Mouse (Mus musculus): ENCODE measurements around the gene Setmar. TPM values are rescaled to one million over a fixed set of nuclear protein-coding genes. Genes with fewer than 3 reads are reported as not detected.
"Not testable (repeated sequence)": the region's sequence is repeated elsewhere in the genome, so short reads cannot be mapped to it uniquely, and the experiment has no call there.

Setmar gene
- polyA plus RNA-seq (2012; rRNA removed): 4.9 and 6.1 TPM in 2 replicates
- polyA plus RNA-seq (2014; fragmentation: Nextera tagmentation; extraction: Ambion mirVana): 6.8 and 7.2 TPM in 2 replicates

DNA sequence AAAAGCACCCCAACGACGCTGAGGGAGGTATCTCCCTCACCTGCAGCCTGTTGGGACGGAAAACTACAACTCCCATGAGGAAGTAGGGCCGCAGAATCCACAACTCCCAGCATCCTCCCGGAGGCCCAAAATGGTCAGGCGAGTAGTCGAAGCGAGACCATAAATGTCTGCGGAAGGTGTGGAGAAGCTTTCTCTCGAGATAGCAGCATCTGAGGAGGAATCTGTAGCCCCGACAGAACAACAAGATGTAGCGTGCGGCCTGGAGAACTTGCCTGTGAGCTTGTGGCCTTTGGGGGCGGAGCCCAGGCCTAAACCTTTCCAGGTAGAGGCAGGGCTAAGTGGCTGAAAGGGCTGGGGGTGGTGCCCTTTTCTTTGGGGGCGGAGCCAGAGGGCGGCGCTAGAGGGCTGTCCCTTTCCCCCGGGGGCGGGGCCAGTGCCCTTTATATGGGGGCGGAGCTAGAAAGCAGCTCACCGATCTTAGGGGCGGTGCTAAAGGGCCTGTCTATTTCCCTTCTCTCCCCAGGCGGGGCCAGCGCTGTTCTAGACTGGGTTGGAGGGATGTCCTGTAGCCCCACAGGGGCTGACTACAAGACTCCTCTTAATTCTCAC is at the start of gene Setmar:
Gene Setmar (plus strand): TSS at position 128 of the 609 bp plus-strand sequence.
- Histone ChIP-seq H3K4me2 (replicated peaks; ENCODE audit: low read depth, low read length, severe bottlenecking) (peak within 1 kb of the TSS; percentile 58), H3K9me3 (ENCODE audit: control insufficient read depth, low read length) (no peaks in the 10 kb centered on the region), H3K27ac (replicated peaks; ENCODE audit: low read depth, low read length) (peak within 1 kb of the TSS; percentile 82), H3K9ac (ENCODE audit: low read depth, low read length, severe bottlenecking) (peak within 1 kb of the TSS; percentile 62), H3K4me3 (replicated peaks; ENCODE audit: low read length) (peak within 1 kb of the TSS; percentile 55), H3K27me3 (ENCODE audit: control insufficient read depth, insufficient read depth, low read length) (no peaks in the 10 kb centered on the region), H3K4me1 (ENCODE audit: control insufficient read depth, insufficient read depth, low read length) (no peaks in the 10 kb centered on the region), H3K36me3 (ENCODE audit: control insufficient read depth, insufficient read depth, low read length) (no peaks in the 10 kb centered on the region)
- TF ChIP-seq POLR2A (IDR thresholded peaks at IDR 0.05; ENCODE audit: borderline replicate concordance, extremely low read depth, insufficient read depth, insufficient read length): peak; percentile 37; the same call in 1 of the 2 replicates
- WGBS: under 1% methylated on average over 15 of the region's 24 CpGs
- DNase-seq (ENCODE audit: low spot score) (peak; percentile 96), ATAC-seq (ENCODE audit: low FRiP score, low read depth) (peak; percentile 94)

DNA sequence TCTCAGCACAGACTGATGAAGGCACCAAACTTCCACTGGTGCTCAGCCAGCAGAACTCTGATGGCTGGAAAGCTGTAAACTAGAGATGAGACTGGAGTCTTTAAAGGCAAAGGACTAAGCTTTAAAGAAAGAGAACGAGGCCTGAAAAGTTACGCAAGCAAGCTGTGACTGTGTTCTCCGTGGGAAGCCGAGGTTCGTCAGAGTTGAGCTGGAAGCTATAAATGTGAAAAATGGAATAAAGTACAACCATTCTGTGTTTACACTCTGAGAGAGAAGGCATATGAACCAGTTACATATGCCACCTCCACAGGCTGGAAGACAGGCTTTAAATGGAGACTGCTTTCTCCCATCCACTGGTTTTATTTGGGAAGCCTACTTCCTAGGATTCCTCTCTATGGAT is 43.2 kb upstream of the Setmar start:
- no peaks in the 10 kb centered on the region for H3K4me1 ChIP-seq (ENCODE audit: control insufficient read depth, insufficient read depth, low read length)
- H3K4me3 ChIP-seq (replicated peaks; ENCODE audit: low read length): no peak overlapping the region
- WGBS: 75% methylated on average over 5 of the region's 5 CpGs
- no peaks in the 10 kb centered on the region for H3K36me3 ChIP-seq (ENCODE audit: control insufficient read depth, insufficient read depth, low read length)
- no peaks in the 10 kb centered on the region for H3K9me3 ChIP-seq (ENCODE audit: control insufficient read depth, low read length)
- H3K9ac ChIP-seq (ENCODE audit: low read depth, low read length, severe bottlenecking): no peak overlapping the region
- ATAC-seq (ENCODE audit: low FRiP score, low read depth) (no peak), DNase-seq (ENCODE audit: low spot score) (no peak)
- H3K27ac ChIP-seq (replicated peaks; ENCODE audit: low read depth, low read length): no peak overlapping the region
- H3K4me2 ChIP-seq (replicated peaks; ENCODE audit: low read depth, low read length, severe bottlenecking): no peak overlapping the region
- H3K27me3 ChIP-seq (ENCODE audit: control insufficient read depth, insufficient read depth, low read length): no peaks in the 10 kb centered on the region
- no peak for TF ChIP-seq POLR2A (IDR thresholded peaks at IDR 0.05; ENCODE audit: borderline replicate concordance, extremely low read depth, insufficient read depth, insufficient read length)

DNA sequence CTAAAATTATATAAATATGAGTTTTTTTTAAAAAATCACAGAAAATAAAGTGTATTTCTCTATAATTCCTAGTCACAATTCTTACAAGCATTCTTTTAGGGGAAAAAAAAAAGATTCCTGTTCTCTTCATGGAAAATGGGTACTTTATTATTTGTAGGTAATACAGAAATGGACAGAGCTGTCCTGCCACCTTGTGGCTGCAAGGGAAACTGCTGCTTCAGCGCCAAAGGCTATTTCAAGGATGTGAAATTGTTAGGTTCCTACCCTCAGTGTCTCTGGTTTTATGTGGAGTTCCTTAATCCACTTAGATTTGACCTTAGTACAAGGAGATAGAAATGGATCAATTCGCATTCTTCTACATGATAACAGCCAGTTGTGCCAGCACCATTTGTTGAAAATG is 9.8 kb upstream of the Setmar start:
- not testable (repeated sequence) for H3K4me2 ChIP-seq (replicated peaks; ENCODE audit: low read depth, low read length, severe bottlenecking); H3K36me3 ChIP-seq (ENCODE audit: control insufficient read depth, insufficient read depth, low read length); H3K27ac ChIP-seq (replicated peaks; ENCODE audit: low read depth, low read length); H3K9me3 ChIP-seq (ENCODE audit: control insufficient read depth, low read length); H3K4me1 ChIP-seq (ENCODE audit: control insufficient read depth, insufficient read depth, low read length); H3K9ac ChIP-seq (ENCODE audit: low read depth, low read length, severe bottlenecking); ATAC-seq (ENCODE audit: low FRiP score, low read depth); H3K4me3 ChIP-seq (replicated peaks; ENCODE audit: low read length); H3K27me3 ChIP-seq (ENCODE audit: control insufficient read depth, insufficient read depth, low read length)
- WGBS: 21% methylated on average over 2 of the region's 2 CpGs
- peak; percentile 59 for DNase-seq (ENCODE audit: low spot score)

DNA sequence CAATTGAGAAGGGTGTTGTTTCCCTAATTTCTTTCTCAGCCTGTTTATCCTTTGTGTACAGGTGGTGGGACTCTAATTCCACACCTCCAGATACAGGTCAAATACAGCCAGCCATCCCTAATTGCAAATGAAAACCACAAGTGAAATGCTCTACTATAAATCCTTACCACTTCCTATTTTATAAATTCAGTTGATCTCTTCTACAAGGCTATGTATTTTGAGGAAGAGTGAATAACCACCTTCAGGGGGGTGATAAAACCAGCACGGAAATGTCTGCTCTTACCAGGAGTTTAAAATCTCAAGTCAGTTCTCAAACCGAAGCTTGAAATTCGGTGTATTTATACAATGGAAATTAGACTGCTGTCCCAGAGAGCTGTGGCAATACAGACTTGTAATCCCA is 8.9 kb upstream of the Setmar start:
- Histone ChIP-seq H3K9ac (ENCODE audit: low read depth, low read length, severe bottlenecking) (no peak overlapping the region), H3K4me1 (ENCODE audit: control insufficient read depth, insufficient read depth, low read length) (no peaks in the 10 kb centered on the region), H3K36me3 (ENCODE audit: control insufficient read depth, insufficient read depth, low read length) (no peaks in the 10 kb centered on the region), H3K27me3 (ENCODE audit: control insufficient read depth, insufficient read depth, low read length) (no peaks in the 10 kb centered on the region), H3K9me3 (ENCODE audit: control insufficient read depth, low read length) (no peaks in the 10 kb centered on the region), H3K27ac (replicated peaks; ENCODE audit: low read depth, low read length) (no peak overlapping the region), H3K4me2 (replicated peaks; ENCODE audit: low read depth, low read length, severe bottlenecking) (no peak overlapping the region), H3K4me3 (replicated peaks; ENCODE audit: low read length) (no peak overlapping the region)
- no peak for TF ChIP-seq POLR2A (IDR thresholded peaks at IDR 0.05; ENCODE audit: borderline replicate concordance, extremely low read depth, insufficient read depth, insufficient read length)
- ATAC-seq (ENCODE audit: low FRiP score, low read depth): no peak
- no peak for DNase-seq (ENCODE audit: low spot score)
- WGBS: 72% methylated on average over 3 of the region's 3 CpGs

DNA sequence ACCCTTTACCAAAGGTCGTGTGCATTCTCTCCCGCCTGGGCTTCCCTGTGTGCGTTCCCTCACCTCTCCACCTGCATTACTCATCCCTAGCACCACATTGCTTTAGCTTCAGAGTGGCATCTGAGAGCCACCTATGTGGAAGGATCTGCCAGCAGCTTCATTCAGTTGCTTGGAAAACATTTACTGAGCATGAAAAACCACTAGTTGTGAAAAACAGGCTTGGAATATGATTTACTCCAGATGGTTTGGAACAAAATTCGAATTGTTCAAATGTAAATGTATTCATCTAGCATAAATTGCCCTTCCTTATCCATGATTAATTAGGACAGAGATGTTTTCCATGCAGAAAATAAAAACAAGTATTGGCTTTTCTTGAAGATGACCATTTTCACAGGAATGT is 7.5 kb upstream of the Setmar start:
- Histone ChIP-seq H3K4me2 (replicated peaks; ENCODE audit: low read depth, low read length, severe bottlenecking) (no peak overlapping the region), H3K4me1 (ENCODE audit: control insufficient read depth, insufficient read depth, low read length) (no peaks in the 10 kb centered on the region), H3K9me3 (ENCODE audit: control insufficient read depth, low read length) (no peaks in the 10 kb centered on the region), H3K4me3 (replicated peaks; ENCODE audit: low read length) (no peak overlapping the region), H3K27ac (replicated peaks; ENCODE audit: low read depth, low read length) (no peak overlapping the region), H3K36me3 (ENCODE audit: control insufficient read depth, insufficient read depth, low read length) (no peaks in the 10 kb centered on the region), H3K9ac (ENCODE audit: low read depth, low read length, severe bottlenecking) (no peak overlapping the region), H3K27me3 (ENCODE audit: control insufficient read depth, insufficient read depth, low read length) (no peaks in the 10 kb centered on the region)
- 66% methylated on average over 4 of the region's 4 CpGs for WGBS
- ATAC-seq (ENCODE audit: low FRiP score, low read depth) (no peak), DNase-seq (ENCODE audit: low spot score) (no peak)
- TF ChIP-seq POLR2A (IDR thresholded peaks at IDR 0.05; ENCODE audit: borderline replicate concordance, extremely low read depth, insufficient read depth, insufficient read length): no peak
